17 mouse cellular contexts compared by ENCODE assay signal in genomic region chr15:96963318-96963717, GRCm38 (mm10).
DNase-seq lines count a peak whose midpoint lies in the region; ATAC-seq lines count a peak whose summit lies in the region.
"Had no signal": no experiment of that assay in that cellular context is flagged by ENCODE, and none has a peak within 500 bp of the region (broad histone marks: within the 10 kb centered on the region; RNA-seq: fewer than 3 reads in every experiment).

No protein-coding gene starts in this region.

- H3K9me3 ChIP-seq in heart, embryonic 15.5 days (replicated peaks): no peaks in the 10 kb centered on the region
- 0 out of 2 replicates have a peak, but pooled peaks cover 3% of the 10 kb centered on the region for H3K9me3 ChIP-seq in heart, embryonic 11.5 days (replicated peaks; ENCODE audit: control insufficient read depth, low read length)
- H3K9me3 ChIP-seq in midbrain, embryonic 16.5 days (replicated peaks; ENCODE audit: control insufficient read depth, low read length, poor library complexity, severe bottlenecking): no peaks in the 10 kb centered on the region
- no peaks in the 10 kb centered on the region for H3K9me3 ChIP-seq in midbrain, embryonic 11.5 days (ENCODE audit: control insufficient read depth, low read length)
- no peaks in the 10 kb centered on the region for H3K9me3 ChIP-seq in limb, embryonic 11.5 days (ENCODE audit: control insufficient read depth, low read length)
- H3K9me3 ChIP-seq: liver, embryonic 13.5 days; midbrain, embryonic 12.5 days had no signal

- H3K9ac ChIP-seq in heart, embryonic 15.5 days: no peak overlapping the region
- H3K9ac ChIP-seq in heart, embryonic 11.5 days (ENCODE audit: low read depth, low read length): no peak overlapping the region
- no peak overlapping the region for H3K9ac ChIP-seq in midbrain, embryonic 16.5 days (ENCODE audit: low read depth, low read length)
- no peak overlapping the region for H3K9ac ChIP-seq in midbrain, embryonic 11.5 days (ENCODE audit: low read length)
- H3K9ac ChIP-seq in limb, embryonic 11.5 days (ENCODE audit: low read length): no peak overlapping the region
- H3K9ac ChIP-seq: liver, embryonic 13.5 days; lung, embryonic 14.5 days; midbrain, embryonic 12.5 days had no signal

- peak overlapping the region; percentile 33 for H3K27ac ChIP-seq in heart, embryonic 15.5 days
- no peak overlapping the region for H3K27ac ChIP-seq in heart, embryonic 11.5 days (ENCODE audit: low read depth, low read length)
- no peak overlapping the region for H3K27ac ChIP-seq in midbrain, embryonic 16.5 days (ENCODE audit: low read length)
- no peak overlapping the region for H3K27ac ChIP-seq in midbrain, embryonic 11.5 days (ENCODE audit: low read depth, low read length)
- H3K27ac ChIP-seq in limb, embryonic 11.5 days (replicated peaks; ENCODE audit: low read depth, low read length): peak overlapping the region; percentile 33; the same call in 1 of the 2 replicates
- H3K27ac ChIP-seq: liver, embryonic 13.5 days; macrophage; midbrain, embryonic 12.5 days had no signal

- no peak for DNase-seq in midbrain, embryonic 11.5 days (ENCODE audit: low spot score, missing footprints)
- no peak for DNase-seq in limb, embryonic 11.5 days (ENCODE audit: low spot score)
- no peak for DNase-seq in spleen, postnatal 36 days (ENCODE audit: low spot score in 2 of 2)
- DNase-seq in ovary, postnatal 10 days (ENCODE audit: low spot score): no peak
- DNase-seq: adrenal gland, postnatal 36 days; cerebellum, adult 11-12 months; cerebellum, postnatal 36 days; kidney, adult 11 months; liver, embryonic 13.5 days; thymus, postnatal 14 days had no signal

- H3K36me3 ChIP-seq in heart, embryonic 15.5 days: no peaks in the 10 kb centered on the region
- no peaks in the 10 kb centered on the region for H3K36me3 ChIP-seq in heart, embryonic 11.5 days (ENCODE audit: control insufficient read depth, insufficient read depth, low read length)
- no peaks in the 10 kb centered on the region for H3K36me3 ChIP-seq in midbrain, embryonic 16.5 days (ENCODE audit: control insufficient read depth, insufficient read depth, low read length)
- no peaks in the 10 kb centered on the region for H3K36me3 ChIP-seq in midbrain, embryonic 11.5 days (ENCODE audit: control insufficient read depth, insufficient read depth, low read length)
- H3K36me3 ChIP-seq in limb, embryonic 11.5 days (ENCODE audit: control insufficient read depth, insufficient read depth, low read length): no peaks in the 10 kb centered on the region
- H3K36me3 ChIP-seq: liver, embryonic 13.5 days; midbrain, embryonic 12.5 days had no signal

- WGBS in heart, embryonic 15.5 days: 67% methylated on average over 8 of the region's 8 CpGs
- 80% methylated on average over 8 of the region's 8 CpGs for WGBS in heart, embryonic 11.5 days (ENCODE audit: insufficient replicate concordance)
- WGBS in midbrain, embryonic 16.5 days: 60% methylated on average over 8 of the region's 8 CpGs
- 87% methylated on average over 8 of the region's 8 CpGs for WGBS in midbrain, embryonic 11.5 days
- WGBS in limb, embryonic 11.5 days: 90% methylated on average over 8 of the region's 8 CpGs

- H3K4me3 ChIP-seq in heart, embryonic 15.5 days: no peak overlapping the region
- H3K4me3 ChIP-seq in heart, embryonic 11.5 days (ENCODE audit: low read depth, low read length): no peak overlapping the region
- no peak overlapping the region for H3K4me3 ChIP-seq in midbrain, embryonic 16.5 days (ENCODE audit: low read depth, low read length)
- no peak overlapping the region for H3K4me3 ChIP-seq in midbrain, embryonic 11.5 days (ENCODE audit: low read depth, low read length)
- no peak overlapping the region for H3K4me3 ChIP-seq in limb, embryonic 11.5 days (ENCODE audit: low read depth, low read length)
- H3K4me3 ChIP-seq: liver, embryonic 13.5 days; midbrain, embryonic 12.5 days had no signal

- peak overlapping the region; percentile 26 for H3K4me2 ChIP-seq in heart, embryonic 15.5 days
- H3K4me2 ChIP-seq in heart, embryonic 11.5 days: no peak overlapping the region
- peak overlapping the region; percentile 19 for H3K4me2 ChIP-seq in midbrain, embryonic 16.5 days (ENCODE audit: low read length)
- H3K4me2 ChIP-seq in midbrain, embryonic 11.5 days: no peak overlapping the region
- no peak overlapping the region for H3K4me2 ChIP-seq in limb, embryonic 11.5 days (ENCODE audit: low read depth, severe bottlenecking)
- H3K4me2 ChIP-seq: liver, embryonic 13.5 days; lung, embryonic 14.5 days; midbrain, embryonic 12.5 days had no signal

- ATAC-seq in heart, embryonic 15.5 days (replicated peaks; ENCODE audit: insufficient number of reproducible peaks, insufficient read depth, low FRiP score, low read depth): no peak
- no peak for ATAC-seq in heart, embryonic 11.5 days (replicated peaks; ENCODE audit: insufficient number of reproducible peaks, low FRiP score, low TSS enrichment)
- no peak for ATAC-seq in midbrain, embryonic 16.5 days
- ATAC-seq in midbrain, embryonic 11.5 days (ENCODE audit: low FRiP score): no peak
- ATAC-seq in limb, embryonic 11.5 days (ENCODE audit: insufficient number of reproducible peaks, low FRiP score, low TSS enrichment, low read depth): no peak
- ATAC-seq: forebrain, embryonic 16.5 days had no signal

- H3K4me1 ChIP-seq in heart, embryonic 15.5 days (replicated peaks): peaks cover 8% of the 10 kb centered on the region; the same call in 1 of the 2 replicates
- H3K4me1 ChIP-seq in heart, embryonic 11.5 days (ENCODE audit: control insufficient read depth, insufficient read depth, low read length): no peaks in the 10 kb centered on the region; the same call in 1 of the 2 replicates
- peaks cover 2% of the 10 kb centered on the region; the same call in 1 of the 2 replicates for H3K4me1 ChIP-seq in midbrain, embryonic 16.5 days (ENCODE audit: control insufficient read depth, insufficient read depth, low read length)
- H3K4me1 ChIP-seq in midbrain, embryonic 11.5 days (ENCODE audit: control insufficient read depth, insufficient read depth, low read length): no peaks in the 10 kb centered on the region
- H3K4me1 ChIP-seq in limb, embryonic 11.5 days (ENCODE audit: control insufficient read depth, insufficient read depth, low read length): no peaks in the 10 kb centered on the region; the same call in 1 of the 2 replicates
- H3K4me1 ChIP-seq: liver, embryonic 13.5 days; midbrain, embryonic 12.5 days had no signal

- H3K27me3 ChIP-seq in heart, embryonic 15.5 days: no peaks in the 10 kb centered on the region
- no peaks in the 10 kb centered on the region for H3K27me3 ChIP-seq in heart, embryonic 11.5 days (ENCODE audit: control insufficient read depth, insufficient read depth, low read length)
- H3K27me3 ChIP-seq in midbrain, embryonic 16.5 days (ENCODE audit: control insufficient read depth, insufficient read depth, low read depth, low read length): no peaks in the 10 kb centered on the region
- H3K27me3 ChIP-seq in midbrain, embryonic 11.5 days (ENCODE audit: control insufficient read depth, insufficient read depth, low read length): no peaks in the 10 kb centered on the region
- H3K27me3 ChIP-seq in limb, embryonic 11.5 days (ENCODE audit: control insufficient read depth, insufficient read depth, low read length): no peaks in the 10 kb centered on the region
- H3K27me3 ChIP-seq: liver, embryonic 13.5 days; midbrain, embryonic 12.5 days had no signal

Comparison
In these comparisons a context has a peak if more than half of its experiments do, and no peak if none do; other contexts are left out.
1. H3K27ac ChIP-seq: peak in heart, embryonic 15.5 days (single experiment) and limb, embryonic 11.5 days (single experiment); none in heart, embryonic 11.5 days (single experiment), midbrain, embryonic 16.5 days (single experiment) and midbrain, embryonic 11.5 days (single experiment).
2. H3K4me2 ChIP-seq: peak in heart, embryonic 15.5 days (single experiment) and midbrain, embryonic 16.5 days (single experiment); none in heart, embryonic 11.5 days (single experiment), midbrain, embryonic 11.5 days (single experiment) and limb, embryonic 11.5 days (single experiment).